Mouse (Mus musculus) limb, embryonic 14.5 days (tissue): ENCODE data around the gene B4galt3. TPM values are rescaled to one million over a fixed set of nuclear protein-coding genes. Genes with fewer than 3 reads are reported as not detected.
A peak's percentile ranks its signal among the peaks of the same experiment; 100 is the strongest.

Source experiments
- ATAC-seq: fragments of 200-750 bp; cut with Nextera tagmentation; 2 replicates; pipeline ENCODE4 v1.8.0; 2017; ENCODE audit warnings: low read depth, moderate number of reproducible peaks, moderate TSS enrichment; ENCODE audit not compliant: low FRiP score
- DNase-seq: peaks from one replicate; pipeline ENCODE4 v3.0.0-alpha.2; 2015; ENCODE audit warnings: low spot score
- H3K27ac ChIP-seq: fragments of 300-500 bp; sonication (generic); replicated peaks from 2 replicates; pipeline ENCODE4 v1.5.1; 2014; ENCODE audit warnings: low read depth, mild to moderate bottlenecking, low read length, moderate library complexity, mixed read lengths
- H3K27me3 ChIP-seq: fragments of 300-500 bp; sonication (generic); 2 replicates; pipeline ENCODE4 v1.6.1; 2014; ENCODE audit warnings: low read length, mixed read lengths; ENCODE audit not compliant: control insufficient read depth, insufficient read depth
- H3K36me3 ChIP-seq: fragments of 300-500 bp; sonication (generic); 2 replicates; pipeline ENCODE4 v1.6.1; 2014; ENCODE audit warnings: mild to moderate bottlenecking, low read length, moderate library complexity, mixed read lengths; ENCODE audit not compliant: control insufficient read depth, insufficient read depth
- H3K4me1 ChIP-seq: fragments of 300-500 bp; sonication (generic); 2 replicates; pipeline ENCODE4 v1.6.1; 2014; ENCODE audit warnings: antibody characterized with exemption, low read length, mixed read lengths; ENCODE audit not compliant: control insufficient read depth, insufficient read depth
- H3K4me2 ChIP-seq: fragments of 300-500 bp; sonication (generic); replicated peaks from 2 replicates; pipeline ENCODE4 v1.6.1; 2014; ENCODE audit warnings: low read depth, mild to moderate bottlenecking, low read length, moderate library complexity; ENCODE audit not compliant: severe bottlenecking
- H3K4me3 ChIP-seq: fragments of 300-500 bp; sonication (generic); replicated peaks from 2 replicates; pipeline ENCODE4 v1.5.1; 2014; ENCODE audit warnings: low read length
- H3K9ac ChIP-seq: fragments of 300-500 bp; sonication (generic); 2 replicates; pipeline ENCODE4 v1.6.1; 2014; ENCODE audit warnings: mild to moderate bottlenecking, low read depth, low read length, moderate library complexity; ENCODE audit not compliant: severe bottlenecking
- H3K9me3 ChIP-seq: fragments of 300-500 bp; sonication (generic); 2 replicates; pipeline ENCODE4 v1.6.1; 2016; ENCODE audit warnings: low read length; ENCODE audit not compliant: control insufficient read depth
- POLR2A ChIP-seq: fragments of 200-500 bp; IDR thresholded peaks from 2 replicates; pipeline ENCODE4 v1.8.0; 2012; ENCODE audit warnings: inconsistent platforms, mild to moderate bottlenecking, moderate library complexity, borderline replicate concordance; ENCODE audit not compliant: insufficient read depth, insufficient read length; ENCODE audit errors: extremely low read depth
- WGBS: fragments of 180-500 bp; shearing (Covaris S2); extraction: QIAGEN DNeasy Blood & Tissue Kit; methylation state at CpG from one replicate; pipeline ENCODE4 v1.1.7; 2014; 5-methylcytosine and 5-hydroxymethylcytosine counted together
- polyA plus RNA-seq, 2 experiments: library from polyadenylated mRNA; depleted of rRNA in 1 of 2; stranded (reverse) in 1 of 2; unstranded in 1 of 2; fragments of >200 nt; fragmentation: Nextera tagmentation in 1 of 2; extraction: Ambion mirVana in 1 of 2; gene quantifications; 2 replicates each; pipeline versions ENCODE4 v1.2.1 to v1.2.3; 2012 to 2014

The B4galt3 gene
- polyA plus RNA-seq, 2 experiments, result 68.7 to 87.2 TPM

GRCm38 (mm10) chr1:171287136-171288081 lies 17.3 kb downstream of the B4galt3 start, which contains the start of gene Usp21:
Gene Usp21 (minus strand): TSS chr1:171287991.
- Histone ChIP-seq H3K4me2 (peak within 1 kb of the TSS; percentile 55), H3K4me3 (peak within 1 kb of the TSS; percentile 92), H3K36me3 (peaks cover 59% of the 10 kb centered on the region), H3K27ac (peak within 1 kb of the TSS; percentile 87), H3K27me3 (no peaks in the 10 kb centered on the region), H3K4me1 (peaks cover 11% of the 10 kb centered on the region), H3K9ac (peak within 1 kb of the TSS; percentile 93), H3K9me3 (no peaks in the 10 kb centered on the region)
- peak; percentile 93 for DNase-seq
- 3% methylated on average over 47 of the region's 49 CpGs for WGBS
- ATAC-seq, result peak; percentile 96
- TF ChIP-seq POLR2A, result peak; percentile 87

GRCm38 (mm10) chr1:171288328-171288727 lies 18.2 kb downstream of the B4galt3 start:
- peaks cover 52% of the 10 kb centered on the region for H3K36me3 ChIP-seq
- H3K9me3 ChIP-seq, result no peaks in the 10 kb centered on the region
- no peaks in the 10 kb centered on the region for H3K27me3 ChIP-seq
- peaks cover 15% of the 10 kb centered on the region for H3K4me1 ChIP-seq
- peak overlapping the region; percentile 93; the same call in 1 of the 2 replicates for H3K9ac ChIP-seq
- DNase-seq (no peak), ATAC-seq (no peak)
- peak overlapping the region; percentile 69 for H3K27ac ChIP-seq
- H3K4me2 ChIP-seq, result peak overlapping the region; percentile 55; the same call in 1 of the 2 replicates
- WGBS, result 69% methylated on average over 4 of the region's 4 CpGs
- TF ChIP-seq POLR2A, result no peak
- no peak overlapping the region for H3K4me3 ChIP-seq

- ATAC-seq (no peak), DNase-seq (no peak)
- Histone ChIP-seq H3K27ac (peak overlapping the region; percentile 96; the same call in 1 of the 2 replicates), H3K4me1 (peaks cover 9% of the 10 kb centered on the region), H3K9ac (peak overlapping the region; percentile 89), H3K4me3 (peak overlapping the region; percentile 66), H3K36me3 (peaks cover 17% of the 10 kb centered on the region), H3K9me3 (no peaks in the 10 kb centered on the region), H3K27me3 (no peaks in the 10 kb centered on the region), H3K4me2 (peak overlapping the region; percentile 83)
- WGBS, result 62% methylated on average over 3 of the region's 3 CpGs
- TF ChIP-seq POLR2A, result no peak
Observed at GRCm38 (mm10) chr1:171293351-171293750, 23.2 kb downstream of the B4galt3 start.

- Histone ChIP-seq H3K27me3 (no peaks in the 10 kb centered on the region), H3K9ac (peak overlapping the region; percentile 89), H3K9me3 (no peaks in the 10 kb centered on the region), H3K4me2 (peak overlapping the region; percentile 83), H3K4me3 (peak overlapping the region; percentile 66), H3K36me3 (peaks cover 13% of the 10 kb centered on the region), H3K27ac (peak overlapping the region; percentile 96), H3K4me1 (peaks cover 9% of the 10 kb centered on the region)
- no peak for ATAC-seq
- 28% methylated on average over 5 of the region's 5 CpGs for WGBS
- TF ChIP-seq POLR2A, result no peak
- no peak for DNase-seq
Observed at GRCm38 (mm10) chr1:171293906-171294297, 23.8 kb downstream of the B4galt3 start.

- peak within 1 kb of the TSS; percentile 83 for H3K4me2 ChIP-seq
- H3K27me3 ChIP-seq, result no peaks in the 10 kb centered on the region
- under 1% methylated on average over 42 of the region's 42 CpGs for WGBS
- DNase-seq (peak; percentile 88), ATAC-seq (peak; percentile 87)
- peaks cover 9% of the 10 kb centered on the region for H3K4me1 ChIP-seq
- H3K9ac ChIP-seq, result peak within 1 kb of the TSS; percentile 89
- H3K27ac ChIP-seq, result peak within 1 kb of the TSS; percentile 96
- peak within 1 kb of the TSS; percentile 66 for H3K4me3 ChIP-seq
- peaks cover 7% of the 10 kb centered on the region for H3K36me3 ChIP-seq
- peak; percentile 54; the same call in 1 of the 2 replicates for TF ChIP-seq POLR2A
- H3K9me3 ChIP-seq, result no peaks in the 10 kb centered on the region
Observed at GRCm38 (mm10) chr1:171294298-171295062, 24.4 kb downstream of the B4galt3 start, which contains the start of gene Ufc1. Gene Ufc1 (minus strand): TSS chr1:171295024.
